Mouse (Mus musculus): Measurements from ENCODE around the gene Stard5. TPM values are rescaled to one million over a fixed set of nuclear protein-coding genes. Genes with fewer than 3 reads are reported as not detected.

The Stard5 gene
- polyA plus RNA-seq, 1 experiment from 2014 or later = 21.5 TPM

DNA sequence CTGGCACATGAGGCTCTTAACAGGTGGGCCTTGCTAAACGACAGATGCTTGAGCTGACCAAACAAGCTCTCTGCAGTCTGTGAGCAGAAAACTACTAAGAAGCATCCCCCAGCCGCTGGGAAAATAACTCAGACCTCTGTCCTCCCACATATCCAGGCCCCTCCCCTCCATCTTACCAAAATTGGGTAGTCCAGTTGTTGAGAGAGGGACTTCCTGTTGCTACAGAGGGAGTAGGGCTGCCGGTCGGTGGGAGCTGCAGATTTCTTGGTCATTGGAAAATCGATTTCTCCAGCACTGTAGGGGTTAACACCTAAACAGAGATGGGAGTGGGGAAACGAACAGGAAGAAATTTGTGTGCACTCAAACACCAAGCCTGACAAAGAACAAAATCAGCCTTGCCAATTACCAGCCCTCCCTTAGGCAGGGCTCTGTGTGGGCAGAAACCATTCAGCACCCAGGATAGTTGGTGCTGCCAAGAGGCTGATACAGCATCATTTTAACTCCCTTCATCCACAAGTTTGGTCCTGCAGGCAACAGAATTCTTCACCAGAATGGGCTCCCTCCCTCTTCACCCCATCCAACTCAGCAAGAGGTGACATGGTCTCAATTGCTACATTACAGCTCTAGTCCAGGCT is 51.0 kb downstream of the Stard5 start:
- 18% methylated on average over 6 of the region's 6 CpGs for WGBS
- no peak overlapping the region for H3K27ac ChIP-seq (ENCODE audit: low read length)

DNA sequence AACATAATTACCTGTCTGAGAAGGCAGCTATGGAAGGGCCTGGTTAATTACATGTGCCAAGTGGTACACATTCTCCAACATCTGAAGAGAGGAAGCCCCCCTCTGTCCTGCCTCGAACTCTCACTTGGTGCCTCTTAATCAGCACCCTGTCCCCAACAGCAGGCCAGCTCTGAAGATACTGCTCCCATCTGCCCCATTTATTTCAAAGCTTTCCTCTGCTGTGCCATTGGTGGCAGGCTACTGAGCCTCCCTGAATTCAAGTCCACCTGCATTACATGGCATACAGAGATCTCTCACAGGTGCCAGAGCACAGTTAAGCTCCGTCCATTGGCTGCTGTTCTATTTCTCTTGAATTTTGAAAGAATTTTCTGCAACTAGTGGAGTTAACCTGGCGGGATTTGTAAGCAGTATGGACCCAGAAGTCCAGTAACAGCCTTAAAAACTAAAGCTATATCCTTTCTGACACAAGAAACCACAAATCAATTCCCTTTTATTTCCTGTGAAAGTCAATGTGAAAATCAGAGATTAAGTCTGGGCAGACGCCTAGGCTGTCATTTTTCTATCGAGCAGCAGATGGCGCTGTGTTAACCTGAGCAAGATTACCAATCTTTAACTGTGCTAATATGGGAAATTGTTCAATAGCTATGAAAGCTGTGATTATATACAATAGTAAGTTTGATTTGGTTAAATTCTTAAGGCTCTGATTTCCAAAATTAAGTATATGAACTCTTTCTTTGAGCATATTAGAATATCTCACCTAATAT is 63.9 kb downstream of the Stard5 start:
- Histone ChIP-seq H3K27me3 (ENCODE audit: control insufficient read depth, insufficient read depth, low read length) (no peaks in the 10 kb centered on the region), H3K36me3 (ENCODE audit: control insufficient read depth, insufficient read depth, low read length) (no peaks in the 10 kb centered on the region), H3K4me2 (replicated peaks; ENCODE audit: low read depth, low read length) (no peak overlapping the region), H3K9me3 (ENCODE audit: control insufficient read depth, low read depth, low read length) (no peaks in the 10 kb centered on the region), H3K4me1 (ENCODE audit: control insufficient read depth, insufficient read depth, low read length) (no peaks in the 10 kb centered on the region), H3K27ac (ENCODE audit: low read length) (no peak overlapping the region), H3K9ac (replicated peaks; ENCODE audit: low read depth, low read length) (no peak overlapping the region), H3K4me3 (ENCODE audit: low read depth, low read length) (no peak overlapping the region)
- no peak for ATAC-seq (ENCODE audit: insufficient number of reproducible peaks, insufficient read depth, low FRiP score, low read depth)
- WGBS = 29% methylated on average over 6 of the region's 6 CpGs

More for the DNA sequence above, 51.0 kb downstream of the Stard5 start:
- no peak for ATAC-seq (ENCODE audit: insufficient number of reproducible peaks, insufficient read depth, low FRiP score, low read depth)
- Histone ChIP-seq H3K4me2 (replicated peaks; ENCODE audit: low read depth, low read length) (no peak overlapping the region), H3K27me3 (ENCODE audit: control insufficient read depth, insufficient read depth, low read length) (no peaks in the 10 kb centered on the region), H3K9me3 (ENCODE audit: control insufficient read depth, low read depth, low read length) (no peaks in the 10 kb centered on the region), H3K9ac (replicated peaks; ENCODE audit: low read depth, low read length) (no peak overlapping the region), H3K36me3 (ENCODE audit: control insufficient read depth, insufficient read depth, low read length) (no peaks in the 10 kb centered on the region), H3K4me1 (ENCODE audit: control insufficient read depth, insufficient read depth, low read length) (no peaks in the 10 kb centered on the region), H3K4me3 (ENCODE audit: low read depth, low read length) (no peak overlapping the region)

DNA sequence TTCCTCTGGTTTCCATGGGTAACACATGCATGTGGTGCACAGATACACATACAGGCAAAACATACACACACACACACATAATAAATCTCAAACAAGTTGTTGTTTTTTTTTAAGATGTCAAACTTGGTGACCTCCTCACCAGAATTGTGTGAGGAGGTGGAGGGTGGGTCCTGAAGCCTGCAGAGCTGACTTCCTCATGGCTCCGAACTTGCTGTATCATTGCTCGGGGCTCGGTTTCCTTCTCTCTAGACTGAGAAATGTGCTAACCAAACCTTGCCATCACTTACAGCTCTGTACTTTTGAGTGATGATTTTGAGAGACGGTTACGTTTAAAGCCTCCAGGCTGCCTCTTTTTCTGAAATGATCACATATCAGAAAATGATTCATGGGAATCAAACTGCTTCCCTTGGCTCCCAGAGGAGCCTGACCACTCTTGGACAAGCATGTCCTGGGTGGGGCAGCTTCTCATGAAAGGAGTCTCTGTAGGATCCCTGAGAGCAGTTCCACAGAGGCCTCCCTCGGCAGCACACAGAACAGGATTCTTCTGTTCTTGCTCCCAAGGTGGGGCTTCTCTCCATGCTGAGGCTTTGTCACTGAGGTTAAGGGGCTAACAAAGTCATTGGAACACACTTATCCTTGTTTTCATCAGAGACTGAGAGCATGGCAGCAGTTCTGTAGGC is 67.4 kb downstream of the Stard5 start:
- 81% methylated on average over 6 of the region's 6 CpGs for WGBS
- ATAC-seq (ENCODE audit: insufficient number of reproducible peaks, insufficient read depth, low FRiP score, low read depth) = no peak

More for the DNA sequence above, 67.4 kb downstream of the Stard5 start:
- H3K9me3 ChIP-seq (ENCODE audit: control insufficient read depth, low read depth, low read length) = no peaks in the 10 kb centered on the region
- no peaks in the 10 kb centered on the region for H3K27me3 ChIP-seq (ENCODE audit: control insufficient read depth, insufficient read depth, low read length)
- no peak overlapping the region for H3K4me2 ChIP-seq (replicated peaks; ENCODE audit: low read depth, low read length)
- H3K4me3 ChIP-seq (ENCODE audit: low read depth, low read length) = no peak overlapping the region
- H3K27ac ChIP-seq (ENCODE audit: low read length) = no peak overlapping the region
- no peak overlapping the region for H3K9ac ChIP-seq (replicated peaks; ENCODE audit: low read depth, low read length)
- no peaks in the 10 kb centered on the region for H3K4me1 ChIP-seq (ENCODE audit: control insufficient read depth, insufficient read depth, low read length)
- no peaks in the 10 kb centered on the region for H3K36me3 ChIP-seq (ENCODE audit: control insufficient read depth, insufficient read depth, low read length)

Other genes starting within 250 kb of the Stard5 start
- 0.29 and 0.56 TPM in 2 replicates for gene Tmc3, start 47.0 kb upstream of the Stard5 start, polyA plus RNA-seq (2014; fragmentation: Nextera tagmentation; extraction: Ambion mirVana)
- gene Il16, start 113.8 kb downstream of the Stard5 start, polyA plus RNA-seq (2014; fragmentation: Nextera tagmentation; extraction: Ambion mirVana) = 3.9 and 4.4 TPM in 2 replicates
- gene Cfap161, start 162.9 kb downstream of the Stard5 start, polyA plus RNA-seq (2014; fragmentation: Nextera tagmentation; extraction: Ambion mirVana) = 0.25 and 0.31 TPM in 2 replicates

All from stomach, embryonic 14.5 days (tissue).